Mouse (Mus musculus): ENCODE data around the gene Pla2r1.

Gene Pla2r1

DNA sequence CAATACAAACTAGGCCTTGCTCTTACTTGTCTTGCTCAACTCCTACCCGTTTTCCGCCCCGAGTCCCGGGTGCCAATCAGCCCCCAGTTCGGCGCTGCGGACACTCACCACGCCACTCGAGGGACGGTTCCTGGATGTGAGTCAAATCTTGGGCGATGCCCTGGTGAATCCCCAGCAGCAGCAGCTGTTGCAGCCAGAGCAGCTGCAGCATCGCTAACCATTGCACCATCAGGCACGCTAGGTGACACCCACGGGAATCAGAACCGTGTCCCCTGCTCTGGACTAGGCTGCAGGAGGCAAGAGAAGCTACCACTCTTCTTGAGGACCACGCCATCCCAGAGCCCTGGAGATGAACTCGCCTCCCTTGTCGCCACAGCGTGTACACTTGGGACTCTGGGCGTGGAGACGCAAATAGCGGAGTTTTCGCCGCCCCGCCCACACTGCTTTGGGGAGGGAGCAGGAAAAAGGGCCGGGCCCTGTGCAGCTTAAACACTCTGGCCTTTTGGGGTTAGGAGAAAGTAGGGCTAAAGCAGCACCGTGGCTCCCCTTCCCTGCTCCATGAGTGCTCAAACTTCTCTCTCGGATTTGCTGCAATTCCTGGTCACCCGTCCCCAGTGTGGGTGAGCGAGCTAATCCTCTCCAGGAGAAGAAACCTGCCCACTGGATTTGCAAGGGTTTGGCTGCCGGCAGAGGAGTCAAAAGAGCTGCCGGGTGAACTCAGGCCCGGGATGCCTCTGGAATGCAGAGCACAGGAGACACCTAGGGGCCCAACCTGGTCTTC, at the start of gene Pla2r1:
Gene Pla2r1, minus strand, starts transcription at position 407 of the 781 bp plus-strand sequence.
- DNase-seq (ENCODE audit: low spot score): peak; percentile 79

GRCm38 (mm10) chr2:60601326-60601725, 48.2 kb upstream of the Pla2r1 start:
- no peak for DNase-seq (ENCODE audit: low spot score)

GRCm38 (mm10) chr2:60600863-60601262, 47.8 kb upstream of the Pla2r1 start:
- DNase-seq (ENCODE audit: low spot score): no peak

GRCm38 (mm10) chr2:60583416-60583815, 30.3 kb upstream of the Pla2r1 start:
- DNase-seq (ENCODE audit: low spot score): no peak

DNA sequence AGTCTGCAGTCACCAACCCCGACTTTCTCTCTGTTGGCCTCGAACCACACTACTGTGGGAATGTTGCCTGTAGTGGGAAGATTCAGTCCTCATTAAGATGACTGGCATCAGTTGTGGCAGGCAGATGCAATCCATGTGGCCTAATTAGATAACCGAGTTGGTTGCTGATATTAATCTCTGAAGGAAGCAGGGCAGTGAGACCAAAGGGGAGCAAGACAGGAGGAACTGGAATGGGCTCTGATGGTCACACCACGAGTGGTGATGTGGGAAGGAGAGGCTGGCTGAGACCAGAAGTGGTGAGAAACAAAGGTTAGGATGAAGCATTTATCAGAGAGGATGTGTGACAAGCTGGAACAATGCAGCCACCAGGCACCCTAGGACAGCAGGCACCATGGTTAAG, 1.5 kb upstream of the Pla2r1 start:
- DNase-seq (ENCODE audit: low spot score): no peak

DNA sequence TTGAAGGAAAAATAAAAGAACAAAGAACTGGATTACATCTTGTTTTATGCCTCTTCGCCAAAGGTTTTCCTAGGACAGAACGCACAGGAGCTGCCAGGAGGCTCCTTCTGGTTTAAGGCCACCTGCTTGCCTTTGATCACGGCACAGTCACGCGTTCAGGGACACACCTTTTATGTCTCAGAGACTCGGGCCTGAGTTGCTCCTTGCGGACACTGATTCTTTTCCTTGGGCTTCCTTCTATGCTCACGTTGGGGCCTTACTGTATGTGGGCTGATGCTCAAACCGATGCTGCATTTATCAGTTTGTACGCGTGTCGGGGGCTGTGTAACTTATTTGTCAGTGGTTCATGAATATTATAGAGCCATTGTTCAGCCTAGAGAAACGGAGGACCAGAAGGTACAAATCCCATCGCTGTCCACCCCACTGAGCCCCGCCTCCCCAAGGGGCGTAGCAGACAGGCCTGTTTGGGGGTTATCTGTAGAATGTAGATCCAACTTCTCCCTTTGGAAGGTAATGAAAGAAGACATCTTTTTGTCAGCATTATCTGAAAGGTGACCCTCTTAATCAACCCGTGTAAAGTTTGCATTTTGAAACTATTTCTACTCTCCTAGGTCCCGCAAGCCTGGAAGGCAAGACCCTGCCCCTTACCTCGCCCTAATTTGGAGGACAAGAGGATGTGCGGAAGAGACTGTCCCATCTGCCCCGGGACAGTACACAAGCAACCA, 769 bp downstream of the Pla2r1 start:
- DNase-seq (ENCODE audit: low spot score): no peak

- DNase-seq (ENCODE audit: low spot score): no peak
These were observed 1.4 kb downstream of the Pla2r1 start for GRCm38 (mm10) chr2:60551673-60552072.

DNA sequence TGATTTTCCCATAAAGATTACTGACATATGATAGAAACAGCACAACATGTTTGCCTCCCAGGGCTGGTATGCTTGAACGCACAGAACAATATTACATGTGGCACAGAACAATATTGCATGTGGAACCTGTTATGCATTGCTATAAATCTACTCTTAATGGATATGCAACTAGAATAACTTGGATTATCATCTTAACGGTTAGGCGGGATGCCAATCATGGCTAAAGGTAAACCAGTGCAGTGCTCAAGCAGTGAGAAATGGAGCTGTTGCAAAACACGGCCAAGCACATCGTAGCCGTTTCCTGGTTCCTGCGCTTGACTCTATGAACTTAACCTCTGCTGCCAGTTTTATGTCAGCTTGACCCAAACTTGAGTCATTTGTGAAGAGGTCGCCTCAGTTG, 2.6 kb downstream of the Pla2r1 start:
- DNase-seq (ENCODE audit: low spot score): no peak

GRCm38 (mm10) chr2:60549851-60550250, 3.3 kb downstream of the Pla2r1 start:
- no peak for DNase-seq (ENCODE audit: low spot score)

- no peak for DNase-seq (ENCODE audit: low spot score)
These were observed 7.0 kb downstream of the Pla2r1 start for GRCm38 (mm10) chr2:60546082-60546481.

- DNase-seq (ENCODE audit: low spot score): no peak
These were observed 9.1 kb downstream of the Pla2r1 start for GRCm38 (mm10) chr2:60544006-60544405.

GRCm38 (mm10) chr2:60541745-60542144, 11.4 kb downstream of the Pla2r1 start:
- DNase-seq (ENCODE audit: low spot score): no peak

- DNase-seq (ENCODE audit: low spot score): no peak
These were observed 12.8 kb downstream of the Pla2r1 start for GRCm38 (mm10) chr2:60540346-60540745.

DNA sequence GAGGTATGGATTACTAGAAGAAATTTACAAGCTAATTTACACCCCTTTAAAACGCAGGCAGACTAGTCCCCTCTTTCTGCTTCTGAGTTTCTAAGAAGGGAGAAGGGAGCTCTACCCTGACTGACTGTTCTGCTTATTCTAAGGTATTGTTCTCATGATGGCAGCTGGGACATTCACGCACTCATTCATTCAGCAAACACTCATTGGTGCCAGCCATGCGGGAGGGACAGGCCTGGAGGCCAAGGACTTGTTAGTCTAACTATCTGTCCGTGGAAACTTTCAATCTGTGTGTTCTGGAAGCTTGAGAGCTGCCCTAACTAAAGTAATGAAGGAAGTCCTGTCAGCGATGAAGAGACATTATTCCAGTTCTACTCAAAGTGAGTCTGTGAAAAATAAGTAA, 14.4 kb downstream of the Pla2r1 start:
- DNase-seq (ENCODE audit: low spot score): no peak

GRCm38 (mm10) chr2:60538274-60538673, 14.8 kb downstream of the Pla2r1 start:
- no peak for DNase-seq (ENCODE audit: low spot score)

DNA sequence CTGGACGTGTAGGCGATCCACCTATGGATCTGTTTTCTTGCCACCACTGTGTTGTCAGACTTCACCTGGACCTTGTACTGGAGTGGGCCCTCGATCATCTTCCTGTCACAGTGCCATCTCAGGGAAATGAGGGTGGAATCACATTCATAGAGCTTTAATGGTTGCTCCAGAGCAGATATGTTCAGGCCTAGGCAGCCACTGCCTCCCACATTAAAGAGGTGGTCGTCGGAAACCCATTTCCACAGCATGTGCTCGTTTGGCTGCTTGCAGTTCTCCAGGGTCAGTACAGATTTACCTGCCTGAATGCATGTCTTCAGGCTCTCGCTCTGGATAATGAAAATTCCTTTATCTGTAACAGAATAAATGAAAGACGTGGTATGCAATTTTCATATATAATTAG, 18.4 kb downstream of the Pla2r1 start:
- no peak for DNase-seq (ENCODE audit: low spot score)

GRCm38 (mm10) chr2:60533026-60533425, 20.1 kb downstream of the Pla2r1 start:
- no peak for DNase-seq (ENCODE audit: low spot score)

DNA sequence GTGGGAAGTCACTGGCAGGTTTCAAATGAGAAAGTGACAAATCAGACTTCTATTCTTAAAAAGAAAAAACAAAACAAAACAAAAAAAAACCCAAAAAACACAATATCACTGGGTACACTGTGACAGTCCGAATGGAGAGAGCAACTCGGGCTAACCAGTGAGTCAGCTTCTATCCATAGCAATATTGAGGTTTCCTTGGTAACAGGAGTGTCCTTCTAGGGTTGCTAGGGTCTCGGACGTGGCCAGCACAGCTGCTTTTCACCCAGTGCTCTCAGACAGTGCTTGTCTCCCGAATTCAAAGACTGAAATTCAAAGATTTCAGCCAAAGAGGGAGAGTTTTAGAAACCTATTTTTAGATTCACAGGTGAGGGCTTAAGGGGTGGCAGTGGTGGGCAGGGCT, 20.6 kb downstream of the Pla2r1 start:
- DNase-seq (ENCODE audit: low spot score): no peak

DNA sequence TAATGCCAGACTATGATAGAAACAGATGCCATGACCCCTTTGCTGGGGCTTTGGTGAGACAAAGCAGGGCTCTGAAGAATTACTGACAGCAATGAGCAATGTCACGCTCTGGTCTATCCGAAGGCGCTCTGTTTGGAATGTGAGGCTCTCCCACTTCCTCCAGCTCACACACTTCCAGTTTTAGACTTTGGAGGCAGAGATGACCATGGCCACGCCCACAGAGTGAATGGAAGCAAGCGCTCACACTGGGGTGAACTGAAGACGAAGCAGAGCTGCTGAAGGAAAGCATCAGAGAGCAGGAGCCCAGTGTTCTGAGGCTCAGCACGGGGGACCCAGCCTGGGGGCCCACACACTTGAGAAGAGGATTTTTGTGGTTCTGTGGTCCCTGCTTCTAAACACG, 37.3 kb downstream of the Pla2r1 start:
- peak; percentile 34 for DNase-seq (ENCODE audit: low spot score)

- DNase-seq (ENCODE audit: low spot score): no peak
These were observed 38.2 kb downstream of the Pla2r1 start for GRCm38 (mm10) chr2:60514863-60515262.

GRCm38 (mm10) chr2:60510718-60511117, 42.4 kb downstream of the Pla2r1 start:
- DNase-seq (ENCODE audit: low spot score): no peak

GRCm38 (mm10) chr2:60505145-60505544, 48.0 kb downstream of the Pla2r1 start:
- no peak for DNase-seq (ENCODE audit: low spot score)

DNA sequence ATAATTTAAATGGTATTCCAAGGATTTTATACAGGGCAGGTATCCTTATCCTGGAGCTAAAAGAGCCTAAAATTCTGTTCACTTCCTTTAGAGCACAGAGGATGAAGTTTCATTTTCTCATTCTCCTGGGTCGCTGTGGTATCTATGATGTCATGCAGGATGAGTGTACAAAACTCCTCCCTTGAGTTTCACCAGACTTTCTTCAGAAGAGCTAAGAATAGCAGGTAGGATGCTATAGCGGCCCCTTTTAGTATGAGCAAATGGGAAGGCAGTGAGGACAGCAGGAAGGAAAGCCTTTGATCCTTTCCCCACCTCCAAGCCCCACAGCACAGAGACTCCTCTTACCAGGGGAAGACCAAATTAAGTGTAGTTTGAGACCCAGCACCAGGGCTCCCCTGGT, 48.4 kb downstream of the Pla2r1 start:
- no peak for DNase-seq (ENCODE audit: low spot score)

DNA sequence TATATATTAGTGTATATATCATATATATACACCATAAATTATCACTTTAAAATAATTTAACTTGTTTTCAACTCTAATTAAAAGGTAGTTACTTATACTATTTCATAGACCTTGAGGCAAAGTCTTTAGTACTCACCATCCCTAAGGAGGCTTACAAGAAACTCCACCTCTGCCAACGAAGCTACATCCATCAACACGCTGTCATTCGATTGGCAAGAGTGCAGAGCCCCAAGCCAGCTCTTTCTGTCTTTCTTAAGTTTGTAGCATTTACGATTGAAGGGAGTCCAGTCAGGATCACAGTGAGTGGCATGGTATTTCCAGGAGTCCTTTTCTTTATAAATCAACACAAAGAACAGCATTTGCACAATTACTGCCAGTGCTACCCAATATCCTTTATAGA, 49.1 kb downstream of the Pla2r1 start:
- DNase-seq (ENCODE audit: low spot score): no peak

All from embryo, embryonic 10 days (tissue).